Mouse (Mus musculus): ENCODE measurements around the gene Pbp2. TPM values are rescaled to one million over a fixed set of nuclear protein-coding genes. Genes with fewer than 3 reads are reported as not detected.

The Pbp2 gene
- total and polyA plus RNA-seq, 2 experiments from 2014 or later = not detected

DNA sequence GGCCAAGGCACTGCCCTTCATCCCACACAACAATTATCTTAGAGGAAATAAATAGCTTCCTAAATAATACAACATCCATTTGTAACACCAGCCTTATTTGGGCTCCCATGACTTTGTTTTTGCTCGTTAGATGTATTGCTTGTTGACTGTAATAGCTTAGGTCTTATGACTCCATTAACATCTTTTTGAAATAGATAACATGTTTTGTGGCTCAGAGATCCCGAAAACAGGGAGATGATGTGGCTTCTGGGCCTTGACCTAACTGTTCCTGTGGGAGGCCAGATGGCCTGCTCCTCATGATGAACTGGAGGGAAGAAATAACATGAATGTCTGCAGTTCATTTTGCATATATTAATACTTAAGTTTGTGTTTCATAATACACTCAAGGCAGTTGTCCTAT lies 38.4 kb downstream of the Pbp2 start:
- Histone ChIP-seq H3K4me1 (ENCODE audit: insufficient read depth) (no peaks in the 10 kb centered on the region), H3K27ac (ENCODE audit: low read depth, low read length) (no peak overlapping the region), H3K9ac (no peak overlapping the region), H3K9me3 (ENCODE audit: low read length) (no peaks in the 10 kb centered on the region), H3K4me2 (ENCODE audit: low read depth) (no peak overlapping the region), H3K36me3 (ENCODE audit: insufficient read depth) (no peaks in the 10 kb centered on the region), H3K27me3 (ENCODE audit: insufficient read depth, low read length) (no peaks in the 10 kb centered on the region), H3K4me3 (ENCODE audit: low read depth, low read length) (no peak overlapping the region)
- TF ChIP-seq CTCF (IDR thresholded peaks at IDR 0.05; ENCODE audit: low read depth) = no peak
- WGBS = 51% methylated on average over 2 of the region's 2 CpGs
- no peak for DNase-seq
- no peak for ATAC-seq

DNA sequence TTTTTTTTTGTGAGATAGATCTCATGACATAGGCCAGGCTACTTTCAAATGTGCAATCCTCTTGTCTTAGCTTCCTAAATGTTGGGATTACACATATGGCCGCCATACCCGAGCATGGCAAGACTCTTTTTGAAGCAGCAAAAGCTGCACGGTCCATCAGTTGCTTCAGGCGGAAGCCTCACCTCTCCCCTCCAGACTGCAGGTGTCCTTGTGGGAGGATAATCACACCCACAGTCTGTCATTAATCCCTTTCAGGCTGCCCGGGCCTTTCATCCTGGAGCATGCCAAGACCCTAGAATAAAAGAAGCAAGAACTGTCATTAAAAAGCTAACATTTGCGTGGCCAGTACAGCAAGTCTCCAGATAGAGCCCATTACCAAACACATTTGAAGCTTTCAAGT lies 40.6 kb downstream of the Pbp2 start:
- H3K4me3 ChIP-seq (ENCODE audit: low read depth, low read length) = no peak overlapping the region
- no peaks in the 10 kb centered on the region for H3K9me3 ChIP-seq (ENCODE audit: low read length)
- no peaks in the 10 kb centered on the region for H3K4me1 ChIP-seq (ENCODE audit: insufficient read depth)
- 28% methylated on average over 6 of the region's 6 CpGs for WGBS
- H3K9ac ChIP-seq = no peak overlapping the region
- H3K36me3 ChIP-seq (ENCODE audit: insufficient read depth) = no peaks in the 10 kb centered on the region
- TF ChIP-seq CTCF (IDR thresholded peaks at IDR 0.05; ENCODE audit: low read depth) = no peak
- DNase-seq (no peak), ATAC-seq (no peak)
- H3K4me2 ChIP-seq (ENCODE audit: low read depth) = no peak overlapping the region
- H3K27ac ChIP-seq (ENCODE audit: low read depth, low read length) = no peak overlapping the region
- no peaks in the 10 kb centered on the region for H3K27me3 ChIP-seq (ENCODE audit: insufficient read depth, low read length)

DNA sequence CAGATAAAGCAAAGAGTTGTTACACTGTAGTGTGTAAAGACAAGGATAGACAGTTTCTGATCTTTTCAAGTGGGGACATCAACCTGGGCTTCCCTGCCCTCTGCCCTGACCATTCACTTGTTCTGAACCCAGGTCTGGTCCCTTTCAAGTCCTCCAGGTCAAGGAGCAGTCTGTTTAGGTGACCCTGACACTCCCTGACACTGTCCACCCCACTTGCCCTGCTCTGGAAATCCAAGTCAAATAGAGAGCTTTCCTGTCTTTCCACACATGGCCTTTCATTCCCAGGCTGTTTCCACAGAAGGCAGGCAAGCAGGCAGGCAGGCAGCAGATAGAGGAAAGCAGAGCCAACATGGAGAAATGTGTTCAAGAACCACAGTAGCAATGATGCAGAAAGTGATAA lies 41.8 kb downstream of the Pbp2 start:
- no peak overlapping the region for H3K9ac ChIP-seq

DNA sequence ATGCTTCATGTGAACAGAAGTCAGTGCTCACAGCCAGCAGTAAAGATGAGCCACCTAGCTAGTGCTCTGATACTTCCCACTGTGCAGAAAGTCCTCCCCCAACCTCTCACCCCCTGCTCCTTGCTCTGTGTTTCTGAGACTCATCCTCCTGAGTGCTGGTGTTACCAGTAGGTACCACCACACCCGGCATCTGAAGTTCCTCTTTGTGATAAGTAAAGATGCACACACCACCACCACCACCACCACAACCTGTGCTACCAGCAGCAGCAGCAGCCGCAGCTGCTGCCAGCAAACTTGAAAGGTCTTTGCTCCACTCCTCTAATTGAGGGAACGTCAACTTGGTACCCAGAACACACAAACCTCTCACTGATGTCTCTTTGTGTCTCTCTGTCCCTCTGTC lies 43.0 kb downstream of the Pbp2 start:
- H3K27ac ChIP-seq (ENCODE audit: low read depth, low read length) = no peak overlapping the region
- DNase-seq (no peak), ATAC-seq (no peak)
- H3K27me3 ChIP-seq (ENCODE audit: insufficient read depth, low read length) = no peaks in the 10 kb centered on the region
- no peak overlapping the region for H3K4me2 ChIP-seq (ENCODE audit: low read depth)
- no peak for TF ChIP-seq CTCF (IDR thresholded peaks at IDR 0.05; ENCODE audit: low read depth)
- no peak overlapping the region for H3K9ac ChIP-seq
- H3K4me3 ChIP-seq (ENCODE audit: low read depth, low read length) = no peak overlapping the region
- 76% methylated on average over 3 of the region's 3 CpGs for WGBS
- H3K36me3 ChIP-seq (ENCODE audit: insufficient read depth) = no peaks in the 10 kb centered on the region
- no peaks in the 10 kb centered on the region for H3K4me1 ChIP-seq (ENCODE audit: insufficient read depth)
- H3K9me3 ChIP-seq (ENCODE audit: low read length) = no peaks in the 10 kb centered on the region

More for the DNA sequence above, 41.8 kb downstream of the Pbp2 start:
- no peak for TF ChIP-seq CTCF (IDR thresholded peaks at IDR 0.05; ENCODE audit: low read depth)
- Histone ChIP-seq H3K9me3 (ENCODE audit: low read length) (no peaks in the 10 kb centered on the region), H3K27ac (ENCODE audit: low read depth, low read length) (0 out of 2 replicates have a peak overlapping the region, but pooled peaks have one; percentile 29), H3K4me1 (ENCODE audit: insufficient read depth) (no peaks in the 10 kb centered on the region), H3K4me2 (ENCODE audit: low read depth) (no peak overlapping the region), H3K27me3 (ENCODE audit: insufficient read depth, low read length) (no peaks in the 10 kb centered on the region), H3K4me3 (ENCODE audit: low read depth, low read length) (no peak overlapping the region), H3K36me3 (ENCODE audit: insufficient read depth) (no peaks in the 10 kb centered on the region)
- no peak for ATAC-seq
- no peak for DNase-seq

DNA sequence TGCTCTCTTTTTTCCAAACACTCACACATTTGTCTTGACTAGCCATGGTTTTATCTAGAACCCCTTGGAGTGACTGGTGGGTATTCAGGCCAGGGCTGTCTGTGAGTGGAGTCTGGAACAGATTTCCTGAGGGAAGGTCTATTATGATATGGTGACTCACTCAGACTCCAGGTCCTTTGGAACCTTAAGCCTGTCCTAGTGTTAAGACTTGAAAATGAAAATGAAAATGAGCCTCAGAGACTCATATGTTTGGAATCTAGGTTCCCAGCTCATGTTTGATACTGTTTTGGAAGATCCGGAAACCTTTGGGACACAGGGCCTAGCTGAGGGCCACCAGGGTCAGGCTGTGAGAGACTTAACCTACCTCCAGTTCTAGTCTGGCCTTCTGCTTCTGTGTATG lies 44.1 kb downstream of the Pbp2 start:
- Histone ChIP-seq H3K4me2 (ENCODE audit: low read depth) (no peak overlapping the region), H3K36me3 (ENCODE audit: insufficient read depth) (no peaks in the 10 kb centered on the region), H3K4me3 (ENCODE audit: low read depth, low read length) (no peak overlapping the region), H3K4me1 (ENCODE audit: insufficient read depth) (no peaks in the 10 kb centered on the region), H3K27me3 (ENCODE audit: insufficient read depth, low read length) (no peaks in the 10 kb centered on the region), H3K27ac (ENCODE audit: low read depth, low read length) (no peak overlapping the region), H3K9me3 (ENCODE audit: low read length) (no peaks in the 10 kb centered on the region), H3K9ac (no peak overlapping the region)
- ATAC-seq (no peak), DNase-seq (no peak)
- WGBS = 100% methylated on average over 1 of the region's 1 CpGs
- TF ChIP-seq CTCF (IDR thresholded peaks at IDR 0.05; ENCODE audit: low read depth) = no peak

DNA sequence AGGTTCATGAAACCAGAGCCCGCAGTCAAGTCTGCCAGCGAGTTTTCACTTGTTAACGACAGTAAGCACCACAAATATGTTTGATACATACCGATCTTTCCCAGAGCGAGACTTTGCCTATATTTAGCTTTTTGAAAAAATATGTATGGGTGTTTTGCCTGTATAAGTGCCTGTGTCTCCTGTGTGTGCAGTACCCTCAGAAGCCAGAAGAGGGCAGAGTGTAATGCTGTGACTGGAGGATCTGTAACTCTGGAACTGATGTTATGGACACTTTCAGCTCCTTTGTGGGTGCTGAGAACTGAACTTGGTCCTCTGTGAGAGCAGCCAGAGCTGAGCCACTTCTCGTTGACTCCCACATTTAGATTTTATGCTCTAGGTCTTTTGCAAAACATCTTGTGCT lies 46.1 kb downstream of the Pbp2 start:
- Histone ChIP-seq H3K9me3 (ENCODE audit: low read length) (no peaks in the 10 kb centered on the region), H3K4me1 (ENCODE audit: insufficient read depth) (no peaks in the 10 kb centered on the region), H3K27ac (ENCODE audit: low read depth, low read length) (no peak overlapping the region), H3K4me2 (ENCODE audit: low read depth) (no peak overlapping the region), H3K36me3 (ENCODE audit: insufficient read depth) (no peaks in the 10 kb centered on the region), H3K4me3 (ENCODE audit: low read depth, low read length) (no peak overlapping the region), H3K9ac (no peak overlapping the region), H3K27me3 (ENCODE audit: insufficient read depth, low read length) (no peaks in the 10 kb centered on the region)
- no peak for ATAC-seq
- peak; percentile 27 for TF ChIP-seq CTCF (IDR thresholded peaks at IDR 0.05; ENCODE audit: low read depth)
- WGBS = 92% methylated on average over 6 of the region's 6 CpGs
- DNase-seq = no peak

DNA sequence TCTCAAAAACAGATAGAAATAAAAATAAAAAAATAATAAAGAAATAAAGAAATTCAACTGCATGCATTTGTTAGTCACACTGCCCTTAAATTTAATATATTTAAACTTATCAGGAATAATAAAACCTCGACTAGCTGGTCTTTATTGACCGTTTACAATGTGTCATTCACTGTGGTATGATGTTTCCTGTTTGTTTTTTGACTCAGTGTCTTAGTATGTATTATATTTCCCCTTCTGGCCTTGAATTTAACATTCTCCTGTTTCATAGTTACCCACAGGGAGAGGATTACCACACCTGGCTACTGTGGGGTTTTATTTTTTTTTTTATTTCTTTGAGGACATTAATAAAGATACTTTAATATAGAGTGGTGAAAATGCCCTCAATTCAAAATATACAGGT lies 47.6 kb downstream of the Pbp2 start:
- no peak for TF ChIP-seq CTCF (IDR thresholded peaks at IDR 0.05; ENCODE audit: low read depth)
- WGBS = 79% methylated on average over 2 of the region's 2 CpGs
- no peak for ATAC-seq

DNA sequence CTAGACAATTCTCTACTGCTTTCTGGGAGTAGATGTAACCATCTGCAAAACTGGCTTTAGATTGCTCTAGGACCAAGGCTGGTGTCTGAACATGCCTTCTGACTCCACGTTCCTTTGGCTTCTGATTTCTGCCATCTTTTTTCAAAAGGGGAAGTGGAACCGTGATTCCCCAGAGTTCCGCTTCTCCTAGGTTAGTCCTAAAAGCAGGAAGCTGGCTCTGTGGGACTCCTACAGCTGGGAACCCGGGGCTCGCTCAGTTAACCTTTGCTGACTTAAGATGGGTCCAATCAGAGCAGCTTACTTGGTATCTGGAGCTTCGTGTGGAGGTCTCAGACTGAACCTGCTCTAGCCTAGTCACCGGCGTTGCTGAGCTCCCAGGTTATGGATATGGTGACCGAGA lies 49.1 kb downstream of the Pbp2 start:
- Histone ChIP-seq H3K9me3 (ENCODE audit: low read length) (no peaks in the 10 kb centered on the region), H3K36me3 (ENCODE audit: insufficient read depth) (no peaks in the 10 kb centered on the region), H3K4me3 (ENCODE audit: low read depth, low read length) (no peak overlapping the region), H3K27me3 (ENCODE audit: insufficient read depth, low read length) (no peaks in the 10 kb centered on the region), H3K27ac (ENCODE audit: low read depth, low read length) (no peak overlapping the region), H3K9ac (no peak overlapping the region), H3K4me1 (ENCODE audit: insufficient read depth) (no peaks in the 10 kb centered on the region), H3K4me2 (ENCODE audit: low read depth) (no peak overlapping the region)
- DNase-seq (no peak), ATAC-seq (no peak)
- no peak for TF ChIP-seq CTCF (IDR thresholded peaks at IDR 0.05; ENCODE audit: low read depth)
- 94% methylated on average over 9 of the region's 9 CpGs for WGBS

More for the DNA sequence above, 47.6 kb downstream of the Pbp2 start:
- no peak overlapping the region for H3K4me3 ChIP-seq (ENCODE audit: low read depth, low read length)
- H3K4me1 ChIP-seq (ENCODE audit: insufficient read depth) = no peaks in the 10 kb centered on the region
- no peaks in the 10 kb centered on the region for H3K36me3 ChIP-seq (ENCODE audit: insufficient read depth)
- DNase-seq = no peak
- H3K9ac ChIP-seq = no peak overlapping the region
- no peaks in the 10 kb centered on the region for H3K27me3 ChIP-seq (ENCODE audit: insufficient read depth, low read length)
- H3K4me2 ChIP-seq (ENCODE audit: low read depth) = no peak overlapping the region
- H3K9me3 ChIP-seq (ENCODE audit: low read length) = no peaks in the 10 kb centered on the region
- H3K27ac ChIP-seq (ENCODE audit: low read depth, low read length) = no peak overlapping the region
